Mouse (Mus musculus): ENCODE data around the gene Trub1.

Trub1 gene

DNA sequence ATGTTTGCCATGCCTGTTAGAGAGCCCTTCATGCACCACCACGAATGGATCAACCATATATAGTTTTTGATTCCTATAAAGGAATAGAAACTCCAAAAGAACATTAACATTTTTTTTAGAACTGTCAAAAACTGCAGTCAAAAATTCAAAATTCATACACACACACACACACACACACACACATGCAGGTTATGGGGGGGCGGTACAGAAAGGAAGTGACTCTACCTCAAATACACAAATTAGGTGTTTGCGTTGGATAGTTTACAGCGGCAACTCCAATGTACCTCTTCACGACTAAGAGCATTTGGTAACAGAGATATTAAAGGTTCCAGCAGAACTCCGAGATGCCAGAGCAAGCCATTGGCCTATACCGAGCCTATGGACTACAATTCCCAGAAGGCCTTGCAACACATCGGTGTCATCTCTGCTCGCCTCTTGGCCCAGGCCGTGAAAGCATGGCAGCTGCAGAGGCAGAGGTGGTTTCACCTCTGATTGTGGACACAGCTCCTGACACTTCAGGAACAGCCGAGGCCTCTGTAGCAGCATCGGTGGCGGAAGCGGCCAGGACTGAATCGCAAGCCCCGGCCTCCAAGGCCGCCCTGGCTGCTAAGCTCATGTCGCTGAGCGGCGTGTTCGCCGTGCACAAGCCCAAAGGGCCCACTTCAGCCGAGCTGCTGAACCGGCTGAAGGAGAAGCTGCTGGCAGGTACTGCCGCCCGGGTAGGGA, at the start of gene Trub1:
Trub1 (plus strand) TSS at position 421 of the 726 bp plus-strand sequence.
- peak within 1 kb of the TSS; percentile 93 for H3K4me3 ChIP-seq (replicated peaks; ENCODE audit: low read length)
- H3K4me1 ChIP-seq (replicated peaks; ENCODE audit: low read depth, low read length), result peaks cover 21% of the 10 kb centered on the region
- H3K9me3 ChIP-seq (ENCODE audit: low read length), result no peaks in the 10 kb centered on the region
- peaks cover 2% of the 10 kb centered on the region for H3K36me3 ChIP-seq (ENCODE audit: insufficient read depth, low read length)
- TF ChIP-seq CTCF (conservative IDR thresholded peaks at IDR 0.05; ENCODE audit: low read length) (no peak), POU5F1 (IDR thresholded peaks at IDR 0.05; ENCODE audit: borderline replicate concordance, low read length) (no peak), NANOG (IDR thresholded peaks at IDR 0.05; ENCODE audit: borderline replicate concordance, low read length) (no peak)
- H3K27me3 ChIP-seq (ENCODE audit: insufficient read depth, low read length), result 0 out of 2 replicates have a peak, but pooled peaks cover 2% of the 10 kb centered on the region

GRCm38 (mm10) chr19:57403700-57404501, 48.8 kb upstream of the Trub1 start:
- no peaks in the 10 kb centered on the region for H3K9me3 ChIP-seq (ENCODE audit: low read length)
- TF ChIP-seq CTCF (conservative IDR thresholded peaks at IDR 0.05; ENCODE audit: low read length) (peak; percentile 64), NANOG (IDR thresholded peaks at IDR 0.05; ENCODE audit: borderline replicate concordance, low read length) (no peak), POU5F1 (IDR thresholded peaks at IDR 0.05; ENCODE audit: borderline replicate concordance, low read length) (no peak)
- H3K36me3 ChIP-seq (ENCODE audit: insufficient read depth, low read length), result no peaks in the 10 kb centered on the region
- H3K27me3 ChIP-seq (ENCODE audit: insufficient read depth, low read length), result no peaks in the 10 kb centered on the region
- H3K4me1 ChIP-seq (replicated peaks; ENCODE audit: low read depth, low read length), result peaks cover 18% of the 10 kb centered on the region
- peak overlapping the region; percentile 54; the same call in 1 of the 2 replicates for H3K4me3 ChIP-seq (replicated peaks; ENCODE audit: low read length)

DNA sequence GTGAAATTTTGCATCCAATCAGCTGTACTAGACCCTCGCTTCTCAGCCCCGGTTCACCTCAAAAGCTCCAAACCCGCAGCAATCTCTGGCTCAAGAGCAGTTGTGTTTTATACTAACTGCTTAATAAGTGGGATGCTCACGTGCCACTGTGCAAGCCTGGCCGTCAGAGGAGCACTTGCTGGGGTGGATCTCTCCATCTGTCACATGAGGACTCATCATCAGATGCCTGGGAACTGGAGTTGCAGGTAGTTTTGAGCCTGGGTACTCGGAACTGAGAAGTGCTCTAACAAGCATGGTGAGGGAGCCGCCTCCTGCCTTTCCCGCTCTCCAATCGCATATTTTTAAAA, 48.2 kb upstream of the Trub1 start:
- Histone ChIP-seq H3K4me3 (replicated peaks; ENCODE audit: low read length) (no peak overlapping the region), H3K9me3 (ENCODE audit: low read length) (no peaks in the 10 kb centered on the region), H3K27me3 (ENCODE audit: insufficient read depth, low read length) (no peaks in the 10 kb centered on the region), H3K36me3 (ENCODE audit: insufficient read depth, low read length) (no peaks in the 10 kb centered on the region), H3K4me1 (replicated peaks; ENCODE audit: low read depth, low read length) (peaks cover 18% of the 10 kb centered on the region)
- TF ChIP-seq POU5F1 (IDR thresholded peaks at IDR 0.05; ENCODE audit: borderline replicate concordance, low read length), result no peak
- no peak for TF ChIP-seq CTCF (conservative IDR thresholded peaks at IDR 0.05; ENCODE audit: low read length)
- TF ChIP-seq NANOG (IDR thresholded peaks at IDR 0.05; ENCODE audit: borderline replicate concordance, low read length), result no peak

GRCm38 (mm10) chr19:57407947-57408346, 44.8 kb upstream of the Trub1 start:
- Histone ChIP-seq H3K27me3 (ENCODE audit: insufficient read depth, low read length) (peaks cover 11% of the 10 kb centered on the region), H3K9me3 (ENCODE audit: low read length) (no peaks in the 10 kb centered on the region), H3K4me1 (replicated peaks; ENCODE audit: low read depth, low read length) (peaks cover 30% of the 10 kb centered on the region), H3K4me3 (replicated peaks; ENCODE audit: low read length) (no peak overlapping the region), H3K36me3 (ENCODE audit: insufficient read depth, low read length) (no peaks in the 10 kb centered on the region)
- TF ChIP-seq CTCF (conservative IDR thresholded peaks at IDR 0.05; ENCODE audit: low read length) (no peak), NANOG (IDR thresholded peaks at IDR 0.05; ENCODE audit: borderline replicate concordance, low read length) (no peak), POU5F1 (IDR thresholded peaks at IDR 0.05; ENCODE audit: borderline replicate concordance, low read length) (no peak)

GRCm38 (mm10) chr19:57411375-57412196, 41.1 kb upstream of the Trub1 start:
- no peaks in the 10 kb centered on the region for H3K9me3 ChIP-seq (ENCODE audit: low read length)
- H3K4me1 ChIP-seq (replicated peaks; ENCODE audit: low read depth, low read length), result peaks cover 16% of the 10 kb centered on the region
- H3K36me3 ChIP-seq (ENCODE audit: insufficient read depth, low read length), result no peaks in the 10 kb centered on the region
- H3K4me3 ChIP-seq (replicated peaks; ENCODE audit: low read length), result peak overlapping the region; percentile 66
- H3K27me3 ChIP-seq (ENCODE audit: insufficient read depth, low read length), result peaks cover 19% of the 10 kb centered on the region
- TF ChIP-seq CTCF (conservative IDR thresholded peaks at IDR 0.05; ENCODE audit: low read length) (no peak), NANOG (IDR thresholded peaks at IDR 0.05; ENCODE audit: borderline replicate concordance, low read length) (no peak), POU5F1 (IDR thresholded peaks at IDR 0.05; ENCODE audit: borderline replicate concordance, low read length) (no peak)

DNA sequence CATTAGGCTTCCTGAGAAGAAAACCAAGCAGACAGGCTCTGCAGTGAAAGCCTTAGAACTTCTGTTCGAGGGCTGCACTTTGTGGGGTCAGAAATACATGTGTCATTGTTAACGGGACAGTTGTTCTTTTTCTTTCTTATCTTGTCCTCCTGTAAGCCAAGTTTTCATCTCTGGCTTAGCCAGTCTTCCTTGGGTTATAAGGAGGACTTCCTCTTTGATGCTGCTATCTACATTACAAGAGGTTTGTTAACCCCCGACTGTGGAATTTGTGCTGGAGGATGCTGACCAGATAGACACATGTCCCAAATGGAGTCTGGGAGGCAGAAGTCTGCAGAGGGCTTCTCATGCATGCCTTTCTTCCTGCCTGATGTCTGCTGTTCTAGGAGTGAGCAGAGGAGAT, 39.5 kb upstream of the Trub1 start:
- TF ChIP-seq NANOG (IDR thresholded peaks at IDR 0.05; ENCODE audit: borderline replicate concordance, low read length), result no peak
- TF ChIP-seq POU5F1 (IDR thresholded peaks at IDR 0.05; ENCODE audit: borderline replicate concordance, low read length), result no peak
- no peak for TF ChIP-seq CTCF (conservative IDR thresholded peaks at IDR 0.05; ENCODE audit: low read length)
- peaks cover 19% of the 10 kb centered on the region for H3K27me3 ChIP-seq (ENCODE audit: insufficient read depth, low read length)
- H3K36me3 ChIP-seq (ENCODE audit: insufficient read depth, low read length), result no peaks in the 10 kb centered on the region
- H3K9me3 ChIP-seq (ENCODE audit: low read length), result no peaks in the 10 kb centered on the region
- no peak overlapping the region for H3K4me3 ChIP-seq (replicated peaks; ENCODE audit: low read length)
- peaks cover 21% of the 10 kb centered on the region for H3K4me1 ChIP-seq (replicated peaks; ENCODE audit: low read depth, low read length)

GRCm38 (mm10) chr19:57413918-57414317, 38.8 kb upstream of the Trub1 start:
- no peaks in the 10 kb centered on the region for H3K9me3 ChIP-seq (ENCODE audit: low read length)
- H3K4me1 ChIP-seq (replicated peaks; ENCODE audit: low read depth, low read length), result peaks cover 29% of the 10 kb centered on the region
- TF ChIP-seq NANOG (IDR thresholded peaks at IDR 0.05; ENCODE audit: borderline replicate concordance, low read length), result no peak
- peak; percentile 53 for TF ChIP-seq CTCF (conservative IDR thresholded peaks at IDR 0.05; ENCODE audit: low read length)
- H3K36me3 ChIP-seq (ENCODE audit: insufficient read depth, low read length), result no peaks in the 10 kb centered on the region
- H3K4me3 ChIP-seq (replicated peaks; ENCODE audit: low read length), result no peak overlapping the region
- peaks cover 19% of the 10 kb centered on the region for H3K27me3 ChIP-seq (ENCODE audit: insufficient read depth, low read length)
